Mouse (Mus musculus): ENCODE measurements around the gene Ptpro. TPM values are rescaled to one million over a fixed set of nuclear protein-coding genes. Genes with fewer than 3 reads are reported as not detected.

Ptpro gene
- polyA plus RNA-seq, 2 experiments, result 0.40 to 0.55 TPM

DNA sequence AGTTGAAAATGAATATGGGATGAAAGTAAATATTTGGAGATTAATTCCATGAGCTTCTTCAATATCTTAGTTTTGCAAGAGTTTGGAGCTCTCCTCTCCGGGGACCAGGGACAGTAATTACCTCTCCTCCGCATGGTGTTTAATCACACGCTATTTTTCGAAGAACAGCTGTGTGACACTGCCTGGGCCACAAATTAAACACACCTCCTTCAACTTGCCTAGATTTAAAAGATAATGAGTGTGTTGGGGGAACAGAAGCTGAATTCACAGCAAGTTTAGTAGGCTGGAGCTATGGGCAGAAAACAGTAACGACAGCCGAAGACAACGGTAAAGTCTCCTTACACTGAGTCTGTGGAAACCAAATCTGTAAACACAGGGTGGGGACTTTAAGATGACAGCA lies 35.7 kb downstream of the Ptpro start:
- WGBS (ENCODE audit: insufficient replicate concordance), result 80% methylated on average over 7 of the region's 7 CpGs

DNA sequence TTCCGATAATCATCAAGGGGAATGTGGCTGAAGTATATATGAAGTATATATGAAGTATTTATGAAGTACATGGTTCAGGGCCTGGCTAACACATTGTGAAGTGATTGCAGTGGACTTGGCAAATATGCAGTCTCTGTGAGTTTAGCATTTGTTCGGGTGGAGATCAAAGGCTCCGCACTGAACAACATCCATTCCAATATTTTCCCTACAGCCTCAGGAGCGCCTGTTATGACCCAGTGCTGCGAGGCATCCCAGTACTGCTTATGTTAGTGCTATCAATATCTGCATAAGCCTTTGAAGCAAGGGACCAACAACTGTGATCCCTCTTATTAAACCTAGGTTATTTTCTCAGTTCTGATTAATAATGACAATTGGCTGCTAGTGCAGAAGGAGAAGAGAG lies 36.1 kb downstream of the Ptpro start:
- TF ChIP-seq CTCF (IDR thresholded peaks at IDR 0.05; ENCODE audit: low read depth), result no peak
- TF ChIP-seq EP300 (IDR thresholded peaks at IDR 0.05; ENCODE audit: low read depth), result no peak
- WGBS (ENCODE audit: insufficient replicate concordance), result 70% methylated on average over 5 of the region's 5 CpGs

More for the DNA sequence above, 35.7 kb downstream of the Ptpro start:
- no peak for DNase-seq (ENCODE audit: low read depth in 3 of 3, low spot score in 3 of 3)
- Histone ChIP-seq H3K4me2 (ENCODE audit: low read depth) (no peak overlapping the region), H3K4me3 (ENCODE audit: insufficient read depth in 1 of 2, low read depth in 2 of 2, low read length in 2 of 2) (no peak overlapping the region), H3K4me1 (replicated peaks; ENCODE audit: control insufficient read depth in 2 of 2, insufficient read depth in 2 of 2, low read length in 1 of 2) (no peaks in the 10 kb centered on the region), H3K9ac (replicated peaks) (no peak overlapping the region), H3K9me3 (ENCODE audit: control insufficient read depth, low read length) (no peaks in the 10 kb centered on the region), H3K27ac (no peak overlapping the region), H3K27me3 (ENCODE audit: control insufficient read depth, insufficient read depth, low read length) (no peaks in the 10 kb centered on the region), H3K36me3 (replicated peaks; ENCODE audit: control insufficient read depth, insufficient read depth, low read depth) (no peaks in the 10 kb centered on the region)
- no peak for ATAC-seq (ENCODE audit: insufficient read depth)
- TF ChIP-seq CTCF (IDR thresholded peaks at IDR 0.05; ENCODE audit: low read depth) (no peak), EP300 (IDR thresholded peaks at IDR 0.05; ENCODE audit: low read depth) (no peak)

DNA sequence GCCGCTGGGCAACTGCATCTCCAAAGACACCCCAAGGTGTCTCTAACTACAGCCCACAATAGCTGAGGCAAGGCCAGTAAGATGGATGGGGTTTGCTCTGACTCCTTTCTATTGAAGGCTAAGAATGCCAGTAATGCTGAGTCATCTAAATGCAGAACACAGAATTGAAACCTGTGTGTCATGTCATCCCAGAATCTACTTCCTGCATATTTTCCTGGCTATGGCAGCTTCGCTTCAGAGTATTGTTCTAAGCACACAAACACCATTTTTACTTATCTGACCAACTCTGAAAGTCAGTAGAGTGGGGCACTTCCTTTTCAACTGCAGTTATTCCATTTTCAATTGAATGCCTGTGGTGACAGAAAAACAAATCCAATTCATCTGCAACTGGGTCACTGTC lies 40.3 kb downstream of the Ptpro start:
- DNase-seq (ENCODE audit: low read depth in 3 of 3, low spot score in 3 of 3), result no peak
- 0 out of 2 replicates have a peak, but pooled peaks have one; percentile 15 for ATAC-seq (ENCODE audit: insufficient read depth)

More for the DNA sequence above, 36.1 kb downstream of the Ptpro start:
- Histone ChIP-seq H3K4me3 (ENCODE audit: insufficient read depth in 1 of 2, low read depth in 2 of 2, low read length in 2 of 2) (no peak overlapping the region), H3K27me3 (ENCODE audit: control insufficient read depth, insufficient read depth, low read length) (no peaks in the 10 kb centered on the region), H3K9ac (replicated peaks) (no peak overlapping the region), H3K27ac (no peak overlapping the region), H3K36me3 (replicated peaks; ENCODE audit: control insufficient read depth, insufficient read depth, low read depth) (no peaks in the 10 kb centered on the region), H3K9me3 (ENCODE audit: control insufficient read depth, low read length) (no peaks in the 10 kb centered on the region), H3K4me1 (replicated peaks; ENCODE audit: control insufficient read depth in 2 of 2, insufficient read depth in 2 of 2, low read length in 1 of 2) (no peaks in the 10 kb centered on the region), H3K4me2 (ENCODE audit: low read depth) (no peak overlapping the region)
- ATAC-seq (ENCODE audit: insufficient read depth) (no peak), DNase-seq (ENCODE audit: low read depth in 3 of 3, low spot score in 3 of 3) (no peak)

DNA sequence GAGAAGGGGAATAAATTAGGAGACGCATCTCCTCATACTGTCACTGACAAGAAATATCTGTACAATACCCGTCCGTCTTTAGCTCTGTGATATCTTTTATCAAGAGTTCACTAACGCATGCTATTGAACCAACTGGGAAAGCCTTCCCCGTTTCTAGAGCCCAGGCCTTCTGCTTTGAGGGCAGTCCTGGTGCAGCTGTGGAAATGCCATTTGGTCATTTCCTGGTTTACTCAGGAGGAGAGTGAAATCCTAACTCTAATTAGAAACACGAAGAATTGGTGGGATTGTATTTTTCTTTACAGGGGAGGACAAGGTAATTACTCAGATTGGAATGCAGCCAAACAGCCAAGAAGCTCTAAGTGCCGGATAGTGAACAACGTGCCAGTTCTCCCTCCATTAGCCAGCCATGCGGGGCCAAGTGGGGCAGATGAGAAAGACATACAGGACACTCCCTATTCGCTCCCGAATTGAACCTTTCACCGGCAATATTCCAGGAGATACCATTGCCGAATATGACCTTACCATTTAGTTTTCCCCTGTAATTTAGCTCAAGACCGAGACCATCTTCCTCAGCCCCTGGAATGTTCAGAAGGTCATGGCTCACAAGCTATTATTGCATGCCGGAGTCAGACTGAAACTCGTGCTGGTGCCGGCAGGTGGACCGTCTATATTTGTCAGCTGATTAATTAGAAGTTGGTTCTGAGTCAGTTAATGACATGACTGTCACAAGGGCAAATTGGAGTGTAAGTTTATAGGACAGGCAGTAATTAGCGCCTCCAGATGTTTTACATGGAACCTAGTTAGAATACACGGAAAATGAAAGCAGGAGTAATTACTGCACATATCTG lies 43.1 kb downstream of the Ptpro start:
- no peak for ATAC-seq (ENCODE audit: insufficient read depth)
- H3K27me3 ChIP-seq (ENCODE audit: control insufficient read depth, insufficient read depth, low read length), result no peaks in the 10 kb centered on the region
- no peaks in the 10 kb centered on the region for H3K4me1 ChIP-seq (replicated peaks; ENCODE audit: control insufficient read depth in 2 of 2, insufficient read depth in 2 of 2, low read length in 1 of 2)
- H3K4me2 ChIP-seq (ENCODE audit: low read depth), result no peak overlapping the region
- no peak overlapping the region for H3K27ac ChIP-seq
- TF ChIP-seq EP300 (IDR thresholded peaks at IDR 0.05; ENCODE audit: low read depth) (no peak), CTCF (IDR thresholded peaks at IDR 0.05; ENCODE audit: low read depth) (no peak)
- H3K36me3 ChIP-seq (replicated peaks; ENCODE audit: control insufficient read depth, insufficient read depth, low read depth), result no peaks in the 10 kb centered on the region
- no peak overlapping the region for H3K9ac ChIP-seq (replicated peaks)
- DNase-seq (ENCODE audit: low read depth in 3 of 3, low spot score in 3 of 3), result no peak
- no peaks in the 10 kb centered on the region for H3K9me3 ChIP-seq (ENCODE audit: control insufficient read depth, low read length)
- H3K4me3 ChIP-seq (ENCODE audit: insufficient read depth in 1 of 2, low read depth in 2 of 2, low read length in 2 of 2), result no peak overlapping the region
- 67% methylated on average over 20 of the region's 20 CpGs for WGBS (ENCODE audit: insufficient replicate concordance)

More for the DNA sequence above, 40.3 kb downstream of the Ptpro start:
- Histone ChIP-seq H3K9me3 (ENCODE audit: control insufficient read depth, low read length) (no peaks in the 10 kb centered on the region), H3K27ac (no peak overlapping the region), H3K36me3 (replicated peaks; ENCODE audit: control insufficient read depth, insufficient read depth, low read depth) (no peaks in the 10 kb centered on the region), H3K4me2 (ENCODE audit: low read depth) (no peak overlapping the region), H3K9ac (replicated peaks) (no peak overlapping the region), H3K4me3 (ENCODE audit: insufficient read depth in 1 of 2, low read depth in 2 of 2, low read length in 2 of 2) (no peak overlapping the region), H3K27me3 (ENCODE audit: control insufficient read depth, insufficient read depth, low read length) (no peaks in the 10 kb centered on the region), H3K4me1 (replicated peaks; ENCODE audit: control insufficient read depth in 2 of 2, insufficient read depth in 2 of 2, low read length in 1 of 2) (no peaks in the 10 kb centered on the region)
- 28% methylated on average over 2 of the region's 2 CpGs for WGBS (ENCODE audit: insufficient replicate concordance)
- TF ChIP-seq EP300 (IDR thresholded peaks at IDR 0.05; ENCODE audit: low read depth) (no peak), CTCF (IDR thresholded peaks at IDR 0.05; ENCODE audit: low read depth) (no peak)

DNA sequence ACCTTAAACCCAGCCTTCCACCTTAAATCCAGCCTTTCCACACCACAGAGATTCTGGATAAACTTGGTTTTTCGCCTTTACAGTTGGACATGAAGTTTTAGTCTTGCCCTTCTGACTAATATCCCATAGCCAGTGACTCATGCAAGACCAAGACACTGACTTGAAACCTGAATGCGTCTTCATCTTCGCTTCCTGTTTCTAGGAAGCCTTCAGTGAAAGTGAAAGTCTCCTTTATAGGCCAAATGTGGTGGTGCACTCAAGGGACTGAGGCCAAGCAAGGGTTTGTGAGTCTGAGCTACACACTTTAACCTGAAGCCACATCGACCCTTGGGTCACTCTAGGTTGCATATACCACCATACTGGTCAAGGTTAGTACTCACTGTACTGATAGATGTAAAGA lies 50.4 kb downstream of the Ptpro start:
- H3K4me1 ChIP-seq (replicated peaks; ENCODE audit: control insufficient read depth in 2 of 2, insufficient read depth in 2 of 2, low read length in 1 of 2), result no peaks in the 10 kb centered on the region
- no peak overlapping the region for H3K4me3 ChIP-seq (ENCODE audit: insufficient read depth in 1 of 2, low read depth in 2 of 2, low read length in 2 of 2)
- ATAC-seq (ENCODE audit: insufficient read depth) (no peak), DNase-seq (ENCODE audit: low read depth in 3 of 3, low spot score in 3 of 3) (no peak)
- H3K4me2 ChIP-seq (ENCODE audit: low read depth), result no peak overlapping the region
- no peaks in the 10 kb centered on the region for H3K36me3 ChIP-seq (replicated peaks; ENCODE audit: control insufficient read depth, insufficient read depth, low read depth)
- no peak overlapping the region for H3K9ac ChIP-seq (replicated peaks)
- TF ChIP-seq EP300 (IDR thresholded peaks at IDR 0.05; ENCODE audit: low read depth), result no peak
- no peak for TF ChIP-seq CTCF (IDR thresholded peaks at IDR 0.05; ENCODE audit: low read depth)
- H3K9me3 ChIP-seq (ENCODE audit: control insufficient read depth, low read length), result no peaks in the 10 kb centered on the region
- 52% methylated on average over 4 of the region's 4 CpGs for WGBS (ENCODE audit: insufficient replicate concordance)
- no peaks in the 10 kb centered on the region for H3K27me3 ChIP-seq (ENCODE audit: control insufficient read depth, insufficient read depth, low read length)
- no peak overlapping the region for H3K27ac ChIP-seq

Data from liver, embryonic 14.5 days (tissue).